In the genomic region with DNA sequence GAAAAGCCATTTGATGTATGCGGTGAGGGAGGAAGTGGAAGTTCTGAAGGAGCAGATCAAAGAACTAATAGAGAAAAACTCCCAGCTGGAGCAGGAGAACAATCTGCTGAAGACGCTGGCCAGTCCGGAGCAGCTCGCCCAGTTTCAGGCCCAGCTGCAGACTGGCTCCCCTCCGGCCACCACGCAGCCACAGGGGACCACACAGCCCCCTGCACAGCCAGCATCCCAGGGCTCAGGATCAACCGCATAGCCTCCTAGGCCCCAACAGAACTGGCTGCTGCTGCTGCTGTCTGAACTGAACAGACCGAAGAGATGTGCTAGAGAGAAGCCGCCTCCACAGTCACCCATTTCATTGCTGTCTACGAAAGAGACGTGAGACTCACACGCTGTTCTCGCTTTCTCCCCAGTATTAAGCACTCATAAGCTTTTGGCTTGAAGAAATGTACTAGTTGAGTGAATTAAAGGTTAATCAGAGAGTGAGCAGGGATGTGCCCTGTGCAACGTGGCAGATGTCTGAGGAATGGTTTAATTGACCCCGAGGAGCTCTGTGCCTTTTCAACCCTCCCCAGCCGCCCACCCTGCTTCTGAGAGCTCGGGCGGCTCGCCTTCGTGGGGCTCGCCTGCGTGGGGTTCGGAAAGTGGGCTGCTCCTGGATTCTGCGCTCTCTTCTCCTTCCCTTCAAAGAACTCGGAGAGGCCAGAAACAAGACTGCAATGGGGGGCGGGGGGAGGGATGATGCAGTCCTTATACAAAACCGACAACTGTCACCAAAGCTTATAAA, we compare ENCODE assay signal across 8 mouse cellular contexts. TPM values are rescaled to one million over a fixed set of nuclear protein-coding genes. Genes with fewer than 3 reads are reported as not detected.
A peak's percentile ranks its signal among the peaks of the same experiment; 100 is the strongest.
DNase-seq lines count a peak whose midpoint lies in the region; ATAC-seq lines count a peak whose summit lies in the region.

No protein-coding gene starts in this region.

- peak; percentile 27 to 30 for DNase-seq in left cerebral cortex, adult 9 months (ENCODE audit: low spot score in 2 of 2)
- DNase-seq in left cerebral cortex, adult 11 months (ENCODE audit: low spot score): no peak
- peak; percentile 42 for DNase-seq in adrenal gland, postnatal 25 days
- DNase-seq in embryonic facial prominence, embryonic 14.5 days (ENCODE audit: low spot score): no peak
- no peak for DNase-seq in hindbrain, embryonic 10.5 days (ENCODE audit: low spot score)

- H3K4me2 ChIP-seq in embryonic facial prominence, embryonic 14.5 days (ENCODE audit: low read depth, low read length): peak overlapping the region; percentile 94
- H3K4me2 ChIP-seq in liver, embryonic 12.5 days: peak overlapping the region; percentile 81
- H3K4me2 ChIP-seq in stomach, embryonic 14.5 days (replicated peaks; ENCODE audit: low read depth, low read length): peak overlapping the region; percentile 92

- H3K9ac ChIP-seq in embryonic facial prominence, embryonic 14.5 days (ENCODE audit: low read depth, low read length): peak overlapping the region; percentile 95
- peak overlapping the region; percentile 97 for H3K9ac ChIP-seq in liver, embryonic 12.5 days
- H3K9ac ChIP-seq in stomach, embryonic 14.5 days (replicated peaks; ENCODE audit: low read depth, low read length): peak overlapping the region; percentile 99

- H3K36me3 ChIP-seq in embryonic facial prominence, embryonic 14.5 days (ENCODE audit: control insufficient read depth, insufficient read depth, low read length): peaks cover 29% of the 10 kb centered on the region
- peaks cover 40% of the 10 kb centered on the region for H3K36me3 ChIP-seq in hindbrain, embryonic 10.5 days
- H3K36me3 ChIP-seq in liver, embryonic 12.5 days: peaks cover 22% of the 10 kb centered on the region
- peaks cover 20% of the 10 kb centered on the region; the same call in 1 of the 2 replicates for H3K36me3 ChIP-seq in stomach, embryonic 14.5 days (ENCODE audit: control insufficient read depth, insufficient read depth, low read length)

- 48% methylated on average over 27 of the region's 27 CpGs for WGBS in embryonic facial prominence, embryonic 14.5 days
- 55% methylated on average over 27 of the region's 27 CpGs for WGBS in hindbrain, embryonic 10.5 days
- 74% methylated on average over 27 of the region's 27 CpGs for WGBS in liver, embryonic 12.5 days (ENCODE audit: insufficient replicate concordance)
- WGBS in stomach, embryonic 14.5 days: 39% methylated on average over 27 of the region's 27 CpGs

- H3K27me3 ChIP-seq in embryonic facial prominence, embryonic 14.5 days (replicated peaks; ENCODE audit: control insufficient read depth, insufficient read depth, low read length): no peaks in the 10 kb centered on the region
- no peaks in the 10 kb centered on the region for H3K27me3 ChIP-seq in hindbrain, embryonic 10.5 days (ENCODE audit: insufficient read depth, poor library complexity, severe bottlenecking)
- H3K27me3 ChIP-seq in liver, embryonic 12.5 days (replicated peaks): no peaks in the 10 kb centered on the region
- no peaks in the 10 kb centered on the region for H3K27me3 ChIP-seq in stomach, embryonic 14.5 days (ENCODE audit: control insufficient read depth, insufficient read depth, low read length)

- H3K27ac ChIP-seq in embryonic facial prominence, embryonic 14.5 days (replicated peaks; ENCODE audit: low read depth, low read length): peak overlapping the region; percentile 99
- H3K27ac ChIP-seq in hindbrain, embryonic 10.5 days: peak overlapping the region; percentile 100
- H3K27ac ChIP-seq in liver, embryonic 12.5 days: peak overlapping the region; percentile 97
- peak overlapping the region; percentile 100 for H3K27ac ChIP-seq in stomach, embryonic 14.5 days (ENCODE audit: low read length)

- 0 out of 2 replicates have a peak, but pooled peaks cover 8% of the 10 kb centered on the region for H3K4me1 ChIP-seq in embryonic facial prominence, embryonic 14.5 days (ENCODE audit: control insufficient read depth, insufficient read depth, low read length)
- H3K4me1 ChIP-seq in hindbrain, embryonic 10.5 days (replicated peaks): peaks cover 26% of the 10 kb centered on the region
- H3K4me1 ChIP-seq in liver, embryonic 12.5 days: peaks cover 30% of the 10 kb centered on the region
- H3K4me1 ChIP-seq in stomach, embryonic 14.5 days (ENCODE audit: control insufficient read depth, insufficient read depth, low read length): no peaks in the 10 kb centered on the region; the same call in 1 of the 2 replicates

- H3K4me3 ChIP-seq in embryonic facial prominence, embryonic 14.5 days (ENCODE audit: low read depth, low read length): peak overlapping the region; percentile 61
- H3K4me3 ChIP-seq in hindbrain, embryonic 10.5 days: peak overlapping the region; percentile 80
- peak overlapping the region; percentile 82 for H3K4me3 ChIP-seq in liver, embryonic 12.5 days
- peak overlapping the region; percentile 93 for H3K4me3 ChIP-seq in stomach, embryonic 14.5 days (ENCODE audit: low read depth, low read length)

- H3K9me3 ChIP-seq in embryonic facial prominence, embryonic 14.5 days (ENCODE audit: control insufficient read depth, low read length): no peaks in the 10 kb centered on the region
- no peaks in the 10 kb centered on the region for H3K9me3 ChIP-seq in hindbrain, embryonic 10.5 days
- H3K9me3 ChIP-seq in liver, embryonic 12.5 days (replicated peaks): no peaks in the 10 kb centered on the region
- H3K9me3 ChIP-seq in stomach, embryonic 14.5 days (ENCODE audit: control insufficient read depth, low read depth, low read length): no peaks in the 10 kb centered on the region

- ATAC-seq in embryonic facial prominence, embryonic 14.5 days (ENCODE audit: low read depth): no peak
- ATAC-seq in liver, embryonic 12.5 days: no peak
- no peak for ATAC-seq in stomach, embryonic 14.5 days (ENCODE audit: insufficient number of reproducible peaks, insufficient read depth, low FRiP score, low read depth)
- no peak for ATAC-seq in CD4-positive, CD25-positive, alpha-beta regulatory T cell, adult 4 months

RNA-seq across cellular contexts. Expression of a gene that starts 50.1 kb away (rescaled TPM):
- 4.9 and 5.8 TPM in 2 replicates for total RNA-seq in adrenal gland, postnatal 25 days (2021)
- 12.5 and 13.1 TPM in 2 replicates for polyA plus RNA-seq in embryonic facial prominence, embryonic 14.5 days (2014; fragmentation: Nextera tagmentation; extraction: Ambion mirVana)
- 26.3 and 43.3 TPM in 2 replicates for polyA plus RNA-seq in hindbrain, embryonic 10.5 days (2016; fragmentation: Nextera tagmentation; extraction: Ambion mirVana)
- 2.2 and 2.9 TPM in 2 replicates for polyA plus RNA-seq in liver, embryonic 12.5 days (2016; fragmentation: Nextera tagmentation; extraction: Ambion mirVana)
- 12.3 and 12.7 TPM in 2 replicates for polyA plus RNA-seq in stomach, embryonic 14.5 days (2014; fragmentation: Nextera tagmentation; extraction: Ambion mirVana)
- polyA plus RNA-seq in CD4-positive, CD25-positive, alpha-beta regulatory T cell, adult 4 months (2017; shearing (Covaris generic)): 1 to 10 TPM; 1.3 to 2.1 TPM

Comparison
In these comparisons a context has a peak if more than half of its experiments do, and no peak if none do; other contexts are left out.
1. DNase-seq: peak in left cerebral cortex, adult 9 months (2 of 2) and adrenal gland, postnatal 25 days (single experiment); none in left cerebral cortex, adult 11 months (single experiment), embryonic facial prominence, embryonic 14.5 days (single experiment) and hindbrain, embryonic 10.5 days (single experiment).
2. Peak in every context shown above with its lines, with median percentiles within 50 percentile points of each other: H3K27ac ChIP-seq, H3K4me2 ChIP-seq, H3K4me3 ChIP-seq and H3K9ac ChIP-seq.